Mouse (Mus musculus): ENCODE measurements around the gene Rere.

Gene Rere

GRCm38 (mm10) chr4:150426880-150427476, 145.5 kb downstream of the Rere start:
- no peak for DNase-seq (ENCODE audit: low read depth, low spot score)

GRCm38 (mm10) chr4:150428762-150429161, 147.3 kb downstream of the Rere start:
- no peak for DNase-seq (ENCODE audit: low read depth, low spot score)

GRCm38 (mm10) chr4:150433827-150434574, 152.6 kb downstream of the Rere start:
- DNase-seq (ENCODE audit: low read depth, low spot score), result no peak

GRCm38 (mm10) chr4:150435590-150435989, 154.1 kb downstream of the Rere start:
- no peak for DNase-seq (ENCODE audit: low read depth, low spot score)

GRCm38 (mm10) chr4:150438621-150439020, 157.2 kb downstream of the Rere start:
- no peak for DNase-seq (ENCODE audit: low read depth, low spot score)

- no peak for DNase-seq (ENCODE audit: low read depth, low spot score)
These were observed 160.5 kb downstream of the Rere start for GRCm38 (mm10) chr4:150441931-150442330.

- DNase-seq (ENCODE audit: low read depth, low spot score), result no peak
These were observed 162.6 kb downstream of the Rere start for GRCm38 (mm10) chr4:150444068-150444467.

GRCm38 (mm10) chr4:150446617-150447016, 165.2 kb downstream of the Rere start:
- no peak for DNase-seq (ENCODE audit: low read depth, low spot score)

GRCm38 (mm10) chr4:150447517-150447916, 166.1 kb downstream of the Rere start:
- no peak for DNase-seq (ENCODE audit: low read depth, low spot score)

GRCm38 (mm10) chr4:150448433-150448832, 167.0 kb downstream of the Rere start:
- no peak for DNase-seq (ENCODE audit: low read depth, low spot score)

GRCm38 (mm10) chr4:150450081-150450691, 168.7 kb downstream of the Rere start:
- DNase-seq (ENCODE audit: low read depth, low spot score), result no peak

- no peak for DNase-seq (ENCODE audit: low read depth, low spot score)
These were observed 170.9 kb downstream of the Rere start for GRCm38 (mm10) chr4:150452155-150452847.

- no peak for DNase-seq (ENCODE audit: low read depth, low spot score)
These were observed 173.3 kb downstream of the Rere start for GRCm38 (mm10) chr4:150454571-150455306.

GRCm38 (mm10) chr4:150455750-150456149, 174.3 kb downstream of the Rere start:
- no peak for DNase-seq (ENCODE audit: low read depth, low spot score)

GRCm38 (mm10) chr4:150456452-150456851, 175.0 kb downstream of the Rere start:
- DNase-seq (ENCODE audit: low read depth, low spot score), result no peak

GRCm38 (mm10) chr4:150456886-150457285, 175.4 kb downstream of the Rere start:
- DNase-seq (ENCODE audit: low read depth, low spot score), result no peak

- DNase-seq (ENCODE audit: low read depth, low spot score), result no peak
These were observed 175.9 kb downstream of the Rere start for GRCm38 (mm10) chr4:150457353-150457752.

- no peak for DNase-seq (ENCODE audit: low read depth, low spot score)
These were observed 176.3 kb downstream of the Rere start for GRCm38 (mm10) chr4:150457771-150458170.

GRCm38 (mm10) chr4:150459022-150459794, 177.8 kb downstream of the Rere start:
- DNase-seq (ENCODE audit: low read depth, low spot score), result no peak

- DNase-seq (ENCODE audit: low read depth, low spot score), result no peak
These were observed 179.0 kb downstream of the Rere start for GRCm38 (mm10) chr4:150460451-150460850.

- no peak for DNase-seq (ENCODE audit: low read depth, low spot score)
These were observed 179.6 kb downstream of the Rere start for GRCm38 (mm10) chr4:150461011-150461410.

All from c-Kit-negative CD71-positive TER-119-positive erythroid progenitor cells, embryonic 14.5 days (primary cell).